Mouse (Mus musculus): Measurements from ENCODE around the gene Ep300. TPM values are rescaled to one million over a fixed set of nuclear protein-coding genes. Genes with fewer than 3 reads are reported as not detected.

Gene Ep300
- polyA plus RNA-seq, 2 experiments: 7.5 to 13.4 TPM

DNA sequence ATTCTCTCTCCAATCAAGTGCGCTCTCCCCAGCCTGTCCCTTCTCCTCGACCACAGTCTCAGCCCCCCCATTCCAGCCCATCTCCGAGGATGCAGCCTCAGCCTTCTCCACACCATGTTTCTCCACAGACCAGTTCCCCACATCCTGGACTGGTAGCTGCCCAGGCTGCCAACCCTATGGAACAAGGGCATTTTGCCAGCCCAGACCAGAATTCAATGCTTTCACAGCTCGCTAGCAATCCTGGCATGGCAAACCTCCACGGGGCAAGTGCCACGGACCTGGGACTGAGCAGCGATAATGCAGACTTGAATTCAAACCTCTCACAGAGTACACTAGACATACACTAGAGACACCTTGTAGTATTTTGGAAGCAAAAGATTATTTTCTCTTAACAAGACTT lies 65.5 kb downstream of the Ep300 start:
- Histone ChIP-seq H3K9me3 (ENCODE audit: control insufficient read depth, low read length) (no peaks in the 10 kb centered on the region), H3K9ac (replicated peaks) (no peak overlapping the region), H3K4me3 (ENCODE audit: insufficient read depth in 1 of 2, low read depth in 2 of 2, low read length in 2 of 2) (no peak overlapping the region), H3K36me3 (replicated peaks; ENCODE audit: control insufficient read depth, insufficient read depth, low read depth) (peaks cover 49% of the 10 kb centered on the region), H3K4me1 (replicated peaks; ENCODE audit: control insufficient read depth in 2 of 2, insufficient read depth in 2 of 2, low read length in 1 of 2) (no peaks in the 10 kb centered on the region), H3K27ac (no peak overlapping the region), H3K27me3 (ENCODE audit: control insufficient read depth, insufficient read depth, low read length) (no peaks in the 10 kb centered on the region), H3K4me2 (ENCODE audit: low read depth) (no peak overlapping the region)
- no peak for DNase-seq (ENCODE audit: low read depth in 3 of 3, low spot score in 3 of 3)
- 90% methylated on average over 7 of the region's 7 CpGs for WGBS (ENCODE audit: insufficient replicate concordance)
- ATAC-seq (ENCODE audit: insufficient read depth): no peak
- no peak for TF ChIP-seq EP300 (IDR thresholded peaks at IDR 0.05; ENCODE audit: low read depth)
- TF ChIP-seq CTCF (IDR thresholded peaks at IDR 0.05; ENCODE audit: low read depth): no peak

DNA sequence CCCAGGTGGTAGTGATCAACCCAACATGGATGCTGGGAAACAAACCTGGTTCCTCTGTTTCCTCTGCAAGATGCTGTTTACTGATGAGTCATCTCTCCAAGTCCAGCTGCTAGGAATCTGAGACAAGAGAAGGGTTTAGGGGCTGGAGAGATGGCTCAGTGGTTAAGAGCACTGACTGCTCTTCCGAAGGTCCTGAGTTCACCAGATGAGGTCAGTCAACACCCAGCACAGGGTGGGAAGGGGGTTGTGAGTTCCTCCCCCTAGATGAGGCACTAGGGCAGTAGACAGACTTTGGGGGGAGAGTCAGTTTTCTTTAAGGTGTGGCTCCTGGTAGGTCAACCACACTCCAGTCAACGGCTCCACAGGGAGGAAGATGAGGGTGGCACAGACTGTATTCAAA lies 76.5 kb downstream of the Ep300 start:
- Histone ChIP-seq H3K4me1 (replicated peaks; ENCODE audit: control insufficient read depth in 2 of 2, insufficient read depth in 2 of 2, low read length in 1 of 2) (peaks cover 5 to 11% of the 10 kb centered on the region in 2 experiments), H3K4me3 (ENCODE audit: insufficient read depth in 1 of 2, low read depth in 2 of 2, low read length in 2 of 2) (no peak overlapping the region), H3K27me3 (ENCODE audit: control insufficient read depth, insufficient read depth, low read length) (no peaks in the 10 kb centered on the region), H3K9ac (replicated peaks) (no peak overlapping the region), H3K36me3 (replicated peaks; ENCODE audit: control insufficient read depth, insufficient read depth, low read depth) (no peaks in the 10 kb centered on the region), H3K27ac (no peak overlapping the region), H3K9me3 (ENCODE audit: control insufficient read depth, low read length) (no peaks in the 10 kb centered on the region), H3K4me2 (ENCODE audit: low read depth) (no peak overlapping the region)
- TF ChIP-seq CTCF (IDR thresholded peaks at IDR 0.05; ENCODE audit: low read depth) (no peak), EP300 (IDR thresholded peaks at IDR 0.05; ENCODE audit: low read depth) (no peak)
- DNase-seq (ENCODE audit: low read depth in 3 of 3, low spot score in 3 of 3) (no peak), ATAC-seq (ENCODE audit: insufficient read depth) (no peak)
- 67% methylated on average over 2 of the region's 2 CpGs for WGBS (ENCODE audit: insufficient replicate concordance)

DNA sequence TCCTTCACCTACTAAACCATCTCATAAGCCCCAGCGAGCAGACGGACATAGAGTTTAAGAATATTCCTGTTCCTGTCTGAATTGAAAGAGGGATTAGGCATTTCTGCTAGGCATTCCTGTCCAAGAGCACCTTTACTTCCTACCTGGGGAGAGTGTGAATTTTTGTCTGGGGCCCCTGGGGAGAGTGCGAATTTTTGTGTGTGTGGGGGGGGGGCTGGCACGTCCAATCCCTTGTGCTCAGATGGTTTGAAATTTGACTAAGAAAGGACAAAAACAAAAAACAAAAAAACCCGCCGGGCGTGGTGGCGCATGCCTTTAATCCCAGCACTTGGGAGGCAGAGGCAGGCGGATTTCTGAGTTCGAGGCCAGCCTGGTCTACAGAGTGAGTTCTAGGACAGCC lies 78.1 kb downstream of the Ep300 start:
- WGBS (ENCODE audit: insufficient replicate concordance): 54% methylated on average over 10 of the region's 10 CpGs
- Histone ChIP-seq H3K27me3 (ENCODE audit: control insufficient read depth, insufficient read depth, low read length) (no peaks in the 10 kb centered on the region), H3K4me1 (replicated peaks; ENCODE audit: control insufficient read depth in 2 of 2, insufficient read depth in 2 of 2, low read length in 1 of 2) (peaks cover 5 to 11% of the 10 kb centered on the region in 2 experiments), H3K4me2 (ENCODE audit: low read depth) (peak overlapping the region; percentile 95), H3K4me3 (ENCODE audit: insufficient read depth in 1 of 2, low read depth in 2 of 2, low read length in 2 of 2) (peak overlapping the region; percentile 10 to 95; a peak in 3 of 4 replicates), H3K27ac (no peak overlapping the region), H3K9me3 (ENCODE audit: control insufficient read depth, low read length) (no peaks in the 10 kb centered on the region), H3K9ac (replicated peaks) (no peak overlapping the region), H3K36me3 (replicated peaks; ENCODE audit: control insufficient read depth, insufficient read depth, low read depth) (peaks cover 10% of the 10 kb centered on the region)
- TF ChIP-seq CTCF (IDR thresholded peaks at IDR 0.05; ENCODE audit: low read depth) (no peak), EP300 (IDR thresholded peaks at IDR 0.05; ENCODE audit: low read depth) (no peak)
- ATAC-seq (ENCODE audit: insufficient read depth) (peak; percentile 5; the same call in 1 of the 2 replicates), DNase-seq (ENCODE audit: low read depth in 3 of 3, low spot score in 3 of 3) (no peak)

DNA sequence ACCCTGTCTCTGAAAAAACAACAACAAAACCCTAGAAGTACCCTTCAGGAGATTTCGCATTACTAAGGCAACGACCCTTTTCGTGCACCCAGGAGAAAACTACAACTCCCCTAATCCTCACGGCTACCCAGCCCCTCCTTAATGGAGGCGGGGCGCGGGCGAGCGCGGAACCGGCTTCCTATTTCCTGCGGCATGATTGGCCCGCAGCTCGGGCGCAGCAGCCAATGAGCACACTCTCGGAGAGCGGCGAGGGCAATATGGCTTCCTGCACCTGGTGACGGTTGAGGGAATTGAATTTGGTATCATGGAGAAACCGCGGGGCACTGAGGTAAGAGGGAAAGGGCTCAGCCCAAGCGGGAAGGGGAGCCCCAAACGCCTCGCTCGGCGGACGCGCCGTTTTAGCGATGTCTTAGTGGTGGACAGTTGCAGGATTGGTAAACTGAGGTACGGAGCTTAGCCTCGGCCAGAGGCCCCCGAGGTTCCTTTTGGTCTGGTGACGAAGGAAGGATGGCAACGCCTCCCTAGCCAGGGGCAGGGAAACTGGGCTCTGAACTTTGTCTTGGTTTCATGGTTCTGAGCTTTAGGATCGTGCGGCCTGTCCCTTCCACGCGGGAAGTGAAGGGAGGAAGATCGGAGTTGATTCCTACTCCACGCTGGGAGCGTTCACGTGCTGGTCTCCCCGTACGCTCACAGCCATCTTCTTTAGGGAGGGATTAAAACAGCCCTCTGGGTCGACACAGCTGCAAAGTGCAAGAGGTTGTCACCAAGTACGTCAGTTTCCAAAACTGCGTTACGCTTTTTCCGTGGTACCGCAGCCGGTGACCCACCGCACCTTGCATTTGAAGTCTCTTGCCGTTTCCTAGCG lies 78.8 kb downstream of the Ep300 start, which contains the start of gene L3mbtl2:
Gene L3mbtl2 (plus strand): TSS at position 193 of the 865 bp plus-strand sequence.
- under 1% methylated on average over 55 of the region's 55 CpGs for WGBS (ENCODE audit: insufficient replicate concordance)
- peak; percentile 99 for ATAC-seq (ENCODE audit: insufficient read depth)
- peaks cover 17% of the 10 kb centered on the region for H3K36me3 ChIP-seq (replicated peaks; ENCODE audit: control insufficient read depth, insufficient read depth, low read depth)

DNA sequence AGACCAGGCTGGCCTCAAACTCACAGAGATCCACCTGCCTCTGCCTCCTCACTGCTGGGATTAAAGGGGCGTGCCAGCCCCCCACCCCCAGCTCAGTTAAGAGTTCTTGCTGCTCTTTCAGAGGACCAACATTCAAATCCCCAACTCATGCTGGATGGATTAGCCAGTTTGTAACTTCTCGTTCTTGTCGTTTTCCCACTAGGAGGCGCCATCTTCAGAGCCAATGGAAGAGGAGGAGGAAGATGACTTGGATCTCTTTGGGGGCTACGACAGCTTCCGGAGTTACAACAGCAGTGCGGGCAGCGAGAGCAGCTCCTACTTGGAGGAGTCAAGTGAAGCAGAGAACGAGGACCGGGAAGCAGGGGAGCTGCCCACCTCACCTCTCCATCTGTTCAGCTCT lies 81.8 kb downstream of the Ep300 start:
- H3K36me3 ChIP-seq (replicated peaks; ENCODE audit: control insufficient read depth, insufficient read depth, low read depth): peaks cover 27% of the 10 kb centered on the region
- DNase-seq (ENCODE audit: low read depth in 3 of 3, low spot score in 3 of 3) (peak in 1 of 3 experiments; percentile 22), ATAC-seq (ENCODE audit: insufficient read depth) (no peak)
- no peaks in the 10 kb centered on the region for H3K9me3 ChIP-seq (ENCODE audit: control insufficient read depth, low read length)
- no peak overlapping the region for H3K27ac ChIP-seq
- TF ChIP-seq EP300 (IDR thresholded peaks at IDR 0.05; ENCODE audit: low read depth) (no peak), CTCF (IDR thresholded peaks at IDR 0.05; ENCODE audit: low read depth) (peak; percentile 48)
- no peak overlapping the region for H3K4me2 ChIP-seq (ENCODE audit: low read depth)
- peaks cover 5 to 11% of the 10 kb centered on the region in 2 experiments for H3K4me1 ChIP-seq (replicated peaks; ENCODE audit: control insufficient read depth in 2 of 2, insufficient read depth in 2 of 2, low read length in 1 of 2)
- no peak overlapping the region for H3K4me3 ChIP-seq (ENCODE audit: insufficient read depth in 1 of 2, low read depth in 2 of 2, low read length in 2 of 2)
- H3K9ac ChIP-seq (replicated peaks): no peak overlapping the region
- WGBS (ENCODE audit: insufficient replicate concordance): 76% methylated on average over 10 of the region's 10 CpGs
- no peaks in the 10 kb centered on the region for H3K27me3 ChIP-seq (ENCODE audit: control insufficient read depth, insufficient read depth, low read length)

More for the DNA sequence above, 78.8 kb downstream of the Ep300 start, which contains the start of gene L3mbtl2:
- Histone ChIP-seq H3K4me1 (replicated peaks; ENCODE audit: control insufficient read depth in 2 of 2, insufficient read depth in 2 of 2, low read length in 1 of 2) (peaks cover 5 to 11% of the 10 kb centered on the region in 2 experiments), H3K4me3 (ENCODE audit: insufficient read depth in 1 of 2, low read depth in 2 of 2, low read length in 2 of 2) (peak within 1 kb of the TSS; percentile 86 to 95), H3K27ac (peak within 1 kb of the TSS; percentile 45), H3K4me2 (ENCODE audit: low read depth) (peak within 1 kb of the TSS; percentile 95), H3K9me3 (ENCODE audit: control insufficient read depth, low read length) (no peaks in the 10 kb centered on the region), H3K27me3 (ENCODE audit: control insufficient read depth, insufficient read depth, low read length) (no peaks in the 10 kb centered on the region), H3K9ac (replicated peaks) (peak within 1 kb of the TSS; percentile 89)
- TF ChIP-seq EP300 (IDR thresholded peaks at IDR 0.05; ENCODE audit: low read depth) (no peak), CTCF (IDR thresholded peaks at IDR 0.05; ENCODE audit: low read depth) (peak; percentile 58)
- peak; percentile 86 to 89 (median 87) for DNase-seq (ENCODE audit: low read depth in 3 of 3, low spot score in 3 of 3)

Data from liver, embryonic 14.5 days (tissue).